Mouse (Mus musculus) bone marrow macrophage, adult 2 months (primary cell): ENCODE measurements at regions not wholly inside any gene's neighbourhood (a gene's known extent, or its start where the extent isn't known, plus 50 kb on each side); places are given as distances from the start of the nearest gene placed in this dataset.

ENCODE experiments used
- H3K27ac ChIP-seq: 2 replicates; pipeline ENCODE4 v1.5.1; 2012; ENCODE audit warnings: low read depth, low read length; ENCODE audit not compliant: insufficient read depth
- H3K4me1 ChIP-seq: 2 replicates; pipeline ENCODE4 v1.6.1; 2012; ENCODE audit warnings: low read length; ENCODE audit not compliant: control insufficient read depth, insufficient read depth
- H3K4me3 ChIP-seq: 2 replicates; pipeline ENCODE4 v1.5.1; 2012; ENCODE audit warnings: mild to moderate bottlenecking, low read length, moderate library complexity; ENCODE audit not compliant: insufficient read depth
- CTCF ChIP-seq: IDR thresholded peaks from 2 replicates; pipeline ENCODE4 v1.5.1; 2012; ENCODE audit warnings: low read depth, mild to moderate bottlenecking, low read length, moderate library complexity
- POLR2A ChIP-seq: IDR thresholded peaks from 2 replicates; pipeline ENCODE4 v1.6.1; 2012; ENCODE audit warnings: mild to moderate bottlenecking, low read depth, low read length, borderline replicate concordance

DNA sequence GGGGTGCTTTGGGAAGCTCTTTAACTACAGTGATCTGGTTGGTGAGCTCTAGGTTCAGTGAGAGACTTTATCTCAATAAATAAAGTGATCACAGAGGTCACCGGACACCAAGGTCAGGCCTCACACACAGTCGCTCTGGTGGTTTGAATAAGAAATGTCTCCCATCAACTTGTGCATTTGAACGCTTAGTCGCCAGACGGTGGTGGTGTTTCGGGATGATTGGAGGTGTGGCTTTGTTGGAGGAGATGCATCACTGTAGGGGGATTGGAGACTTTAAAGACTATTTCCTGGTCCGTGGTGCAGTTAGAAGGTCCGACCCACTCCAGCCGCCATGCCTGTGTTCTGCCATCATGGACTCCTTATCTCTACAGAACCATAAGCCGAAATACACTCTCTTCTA is 162.0 kb downstream of the Ddx11 start:
- no peak overlapping the region for H3K27ac ChIP-seq
- H3K4me3 ChIP-seq, result no peak overlapping the region
- H3K4me1 ChIP-seq, result no peaks in the 10 kb centered on the region
- no peak for TF ChIP-seq CTCF
- TF ChIP-seq POLR2A, result no peak
